Mouse (Mus musculus) spleen, adult 2 months (tissue): Measurements from ENCODE around the gene Rps21. TPM values are rescaled to one million over a fixed set of nuclear protein-coding genes. Genes with fewer than 3 reads are reported as not detected.

ENCODE experiments used
- DNase-seq, 2 experiments: peaks; one replicate each; pipeline versions ENCODE4 v3.0.0 to v3.0.0-alpha.2; 2012 to 2021; ENCODE audit warnings: low spot score in 2 of 2, low read depth in 1 of 2
- H3K27ac ChIP-seq: fragments of 200-500 bp; 2 replicates; pipeline ENCODE4 v1.5.1; 2012; ENCODE audit warnings: low read length, inconsistent platforms; ENCODE audit not compliant: insufficient read depth
- H3K27me3 ChIP-seq: fragments of 200-500 bp; 2 replicates; pipeline ENCODE4 v1.6.1; 2012; ENCODE audit warnings: mild to moderate bottlenecking, moderate library complexity, low read length, inconsistent platforms; ENCODE audit not compliant: control insufficient read depth, insufficient read depth
- H3K36me3 ChIP-seq: fragments of 200-500 bp; 2 replicates; pipeline ENCODE4 v1.6.1; 2012; ENCODE audit warnings: mild to moderate bottlenecking, low read length, inconsistent platforms; ENCODE audit not compliant: control insufficient read depth, insufficient read depth
- H3K4me1 ChIP-seq: fragments of 200-500 bp; 2 replicates; pipeline ENCODE4 v1.6.1; 2011; ENCODE audit warnings: inconsistent platforms; ENCODE audit not compliant: control insufficient read depth, insufficient read depth, insufficient read length
- H3K4me3 ChIP-seq: fragments of 200-500 bp; 2 replicates; pipeline ENCODE4 v1.5.1; 2011; ENCODE audit warnings: mild to moderate bottlenecking, inconsistent platforms; ENCODE audit not compliant: insufficient read depth, insufficient read length; ENCODE audit errors: extremely low read depth
- CTCF ChIP-seq: fragments of 200-500 bp; IDR thresholded peaks from 2 replicates; pipeline ENCODE4 v1.5.1; 2011; ENCODE audit warnings: mild to moderate bottlenecking, inconsistent platforms; ENCODE audit not compliant: insufficient read depth, insufficient read length, insufficient replicate concordance; ENCODE audit errors: extremely low read depth
- POLR2A ChIP-seq: fragments of 200-500 bp; IDR thresholded peaks from 2 replicates; pipeline ENCODE4 v1.6.1; 2011; ENCODE audit warnings: low read depth, low read length, inconsistent platforms
- WGBS: fragments of 180-500 bp; shearing (Covaris S2); methylation state at CpG from one replicate; pipeline ENCODE4 v1.1.7; 2018; 5-methylcytosine and 5-hydroxymethylcytosine counted together
- polyA plus RNA-seq: library from polyadenylated mRNA; depleted of rRNA; stranded (reverse); fragments of >200 nt; gene quantifications from 2 replicates; pipeline ENCODE4 v1.2.3, GENCODE M21; 2012

Gene Rps21
- polyA plus RNA-seq, 1 experiment = 2,793 TPM

DNA sequence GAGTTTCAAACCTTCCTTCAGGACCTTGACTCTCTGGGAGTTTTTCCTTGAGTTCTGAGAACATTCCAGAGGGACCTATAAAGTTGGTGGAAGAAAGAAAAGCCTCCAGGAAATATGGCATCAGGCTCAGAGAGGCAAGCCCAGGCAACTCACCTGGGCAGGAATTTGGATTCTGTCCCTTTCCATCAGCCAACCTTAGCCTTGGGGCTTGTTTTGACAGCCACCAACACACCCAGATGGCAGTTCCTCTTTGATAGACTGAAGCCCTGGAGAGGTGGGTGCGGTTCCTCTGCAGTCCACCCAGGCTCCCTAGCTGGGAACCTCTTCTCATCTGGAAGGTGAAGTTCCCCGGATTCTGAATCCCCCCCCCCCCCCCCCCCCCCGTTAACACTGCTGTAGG is 20.7 kb upstream of the Rps21 start:
- no peak overlapping the region for H3K4me3 ChIP-seq
- no peaks in the 10 kb centered on the region for H3K36me3 ChIP-seq
- 32% methylated on average over 3 of the region's 3 CpGs for WGBS
- no peaks in the 10 kb centered on the region for H3K27me3 ChIP-seq
- TF ChIP-seq POLR2A (no peak), CTCF (no peak)
- H3K4me1 ChIP-seq = no peaks in the 10 kb centered on the region
- H3K27ac ChIP-seq = no peak overlapping the region
- no peak for DNase-seq

DNA sequence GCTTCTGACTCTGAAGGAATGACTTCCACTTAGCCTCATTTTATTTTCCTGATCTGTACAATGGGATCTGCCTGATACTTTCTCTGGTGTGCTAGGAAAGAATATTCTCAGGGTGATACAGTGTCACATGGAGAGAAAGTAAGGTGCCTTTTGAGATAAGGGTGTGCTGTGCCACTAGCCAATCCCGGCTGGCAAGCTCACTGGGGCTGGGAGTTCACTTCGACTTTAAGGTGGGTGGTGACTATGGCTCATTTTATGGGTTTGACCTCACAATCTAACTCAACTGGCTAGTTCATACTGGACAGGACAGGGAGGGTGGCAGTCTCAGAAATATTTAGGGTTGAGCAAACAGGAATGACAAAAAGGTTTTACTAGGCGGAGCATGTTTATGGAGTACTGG is 20.2 kb upstream of the Rps21 start:
- TF ChIP-seq POLR2A (no peak), CTCF (no peak)
- WGBS = 70% methylated on average over 3 of the region's 3 CpGs
- DNase-seq = no peak
- H3K27me3 ChIP-seq = no peaks in the 10 kb centered on the region
- H3K4me1 ChIP-seq = no peaks in the 10 kb centered on the region
- H3K36me3 ChIP-seq = no peaks in the 10 kb centered on the region
- H3K27ac ChIP-seq = no peak overlapping the region
- H3K4me3 ChIP-seq = no peak overlapping the region

DNA sequence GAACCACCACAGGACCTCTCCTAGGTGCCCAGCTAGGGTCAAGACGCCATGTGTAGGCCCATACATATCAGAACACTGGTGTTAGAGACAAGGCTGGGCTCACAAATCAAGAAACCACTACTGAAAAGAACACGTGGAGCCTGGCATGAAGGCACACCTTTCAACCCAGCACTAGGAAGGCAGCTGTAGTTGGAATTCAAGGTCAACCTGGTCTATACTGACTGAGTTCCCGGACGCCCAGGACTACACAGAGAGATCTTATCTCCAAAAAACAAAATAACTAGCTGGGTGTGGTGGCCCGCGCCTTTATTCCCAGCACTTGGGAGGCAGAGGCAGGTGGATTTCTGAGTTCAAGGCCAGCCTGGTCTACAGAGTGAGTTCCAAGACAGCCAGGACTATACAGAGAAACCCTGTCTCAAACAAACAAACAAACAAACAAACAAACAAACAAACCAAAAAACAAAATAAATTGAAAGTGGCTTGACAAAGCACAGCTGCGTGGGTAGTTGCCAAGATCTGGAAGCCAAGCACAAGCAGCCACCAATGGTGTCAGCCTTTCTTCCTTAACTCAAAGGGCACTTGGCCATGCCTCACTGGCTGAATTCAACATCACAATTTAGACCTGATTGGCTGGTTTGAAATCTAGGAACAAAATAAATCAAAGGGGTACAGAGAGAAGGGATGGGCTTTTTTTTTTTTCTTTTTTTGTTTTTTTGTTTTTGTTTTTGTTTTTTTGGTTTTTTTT is 19.4 kb upstream of the Rps21 start:
- Histone ChIP-seq H3K36me3 (no peaks in the 10 kb centered on the region), H3K4me1 (no peaks in the 10 kb centered on the region), H3K4me3 (no peak overlapping the region), H3K27me3 (no peaks in the 10 kb centered on the region), H3K27ac (no peak overlapping the region)
- 85% methylated on average over 7 of the region's 7 CpGs for WGBS
- DNase-seq = no peak
- no peak for TF ChIP-seq CTCF
- no peak for TF ChIP-seq POLR2A

DNA sequence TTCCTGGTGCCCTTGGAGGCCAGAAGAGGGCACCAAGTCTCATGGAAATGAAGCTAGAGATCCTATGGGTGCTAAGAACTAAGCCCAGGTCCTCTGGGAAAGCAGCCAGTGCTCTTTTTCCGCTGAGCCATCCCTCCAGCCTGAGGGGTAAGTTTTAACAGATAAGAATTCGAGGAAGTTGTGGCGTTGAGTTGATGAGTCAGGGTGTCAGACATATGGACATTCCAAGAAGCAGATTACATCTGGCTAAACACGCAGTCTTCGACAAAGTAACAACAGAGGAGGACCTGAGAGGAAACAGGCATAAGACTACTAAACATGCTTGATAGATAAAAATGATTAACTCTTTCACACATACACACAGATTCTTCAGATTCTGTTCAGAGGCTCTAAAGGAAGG is 18.6 kb upstream of the Rps21 start:
- DNase-seq = no peak
- Histone ChIP-seq H3K27me3 (no peaks in the 10 kb centered on the region), H3K27ac (no peak overlapping the region), H3K4me3 (no peak overlapping the region), H3K4me1 (no peaks in the 10 kb centered on the region), H3K36me3 (no peaks in the 10 kb centered on the region)
- 52% methylated on average over 5 of the region's 5 CpGs for WGBS
- TF ChIP-seq CTCF (no peak), POLR2A (no peak)

DNA sequence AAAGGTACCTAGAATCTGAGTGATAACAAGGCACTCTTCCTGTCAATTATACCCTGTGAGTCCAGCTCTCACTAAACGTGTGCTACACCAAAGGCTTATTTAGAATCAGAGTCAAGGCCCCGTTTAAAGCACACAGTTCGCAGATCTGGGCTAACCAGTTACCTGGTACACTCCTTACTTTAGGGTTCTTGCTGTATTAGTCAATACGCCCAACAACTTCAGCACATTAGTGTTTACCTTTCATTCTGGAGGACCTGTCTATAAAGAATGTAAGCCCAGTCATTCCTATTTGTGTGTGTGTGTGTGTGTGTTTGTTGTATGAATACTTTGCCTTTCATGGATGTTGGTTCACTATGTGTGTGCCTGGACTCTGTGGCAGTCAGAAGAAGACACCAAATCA is 14.1 kb upstream of the Rps21 start:
- WGBS = 93% methylated on average over 4 of the region's 4 CpGs
- no peak for TF ChIP-seq CTCF
- TF ChIP-seq POLR2A = no peak
- no peak overlapping the region for H3K27ac ChIP-seq
- H3K36me3 ChIP-seq = no peaks in the 10 kb centered on the region
- no peaks in the 10 kb centered on the region for H3K4me1 ChIP-seq
- H3K27me3 ChIP-seq = no peaks in the 10 kb centered on the region
- no peak overlapping the region for H3K4me3 ChIP-seq
- no peak for DNase-seq

DNA sequence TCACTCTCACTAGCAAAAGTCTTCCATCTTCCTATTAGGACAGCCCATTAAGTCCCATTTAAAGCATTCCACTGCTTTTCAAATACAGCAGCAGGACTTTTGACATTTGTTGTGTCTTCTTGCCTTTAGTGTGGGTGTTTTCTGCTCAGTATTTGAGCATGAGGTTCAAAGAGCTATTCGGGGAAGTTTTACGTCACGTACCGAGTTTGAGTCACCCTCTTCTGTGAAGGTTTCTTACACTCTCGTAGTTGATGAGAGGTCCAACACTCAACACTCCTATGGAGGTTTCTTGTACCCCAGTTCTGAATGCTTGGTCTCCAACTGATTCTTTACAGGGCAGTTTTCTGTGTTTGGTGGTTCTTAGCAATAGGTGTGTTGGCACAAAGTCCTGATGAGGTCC is 9.3 kb upstream of the Rps21 start:
- no peak overlapping the region for H3K27ac ChIP-seq
- DNase-seq = no peak
- WGBS = 88% methylated on average over 5 of the region's 5 CpGs
- H3K36me3 ChIP-seq = no peaks in the 10 kb centered on the region
- H3K4me3 ChIP-seq = no peak overlapping the region
- no peaks in the 10 kb centered on the region for H3K27me3 ChIP-seq
- no peak for TF ChIP-seq POLR2A
- no peak for TF ChIP-seq CTCF
- H3K4me1 ChIP-seq = no peaks in the 10 kb centered on the region

DNA sequence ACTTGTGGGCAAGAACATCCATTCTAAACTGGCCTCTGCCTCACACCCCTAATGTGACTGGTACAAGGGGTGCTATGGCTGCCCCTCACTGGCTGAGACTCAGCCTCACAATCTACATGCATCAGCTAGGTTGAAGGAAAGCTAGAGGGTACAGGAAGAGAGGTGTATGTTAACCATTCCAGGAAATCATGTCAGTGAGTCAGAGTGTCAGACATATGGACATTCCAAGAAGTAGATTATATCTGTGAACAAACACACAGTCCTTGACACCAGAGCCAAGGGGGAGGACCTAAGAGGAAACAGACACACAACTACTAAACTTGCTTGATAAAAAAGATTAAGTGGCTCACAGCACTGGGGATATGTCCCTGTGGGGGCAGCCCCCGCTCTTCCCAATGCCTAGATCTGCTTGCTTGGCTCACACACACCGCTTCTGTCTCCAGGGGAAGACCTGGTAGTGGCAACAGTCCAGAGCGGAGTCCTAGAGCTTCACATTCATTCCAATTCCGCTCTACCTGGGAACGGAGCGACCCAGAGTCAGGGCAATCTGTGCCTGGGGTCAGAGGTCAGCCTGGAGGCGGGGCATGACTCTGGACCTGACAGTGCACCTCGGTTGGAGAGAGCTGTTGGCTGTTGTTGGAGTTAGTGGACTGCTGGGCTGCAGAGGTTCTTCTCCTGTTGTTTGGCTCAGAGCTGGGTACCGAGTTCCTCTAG is 8.1 kb upstream of the Rps21 start:
- Histone ChIP-seq H3K27me3 (no peaks in the 10 kb centered on the region), H3K4me3 (no peak overlapping the region), H3K27ac (no peak overlapping the region), H3K36me3 (no peaks in the 10 kb centered on the region), H3K4me1 (no peaks in the 10 kb centered on the region)
- TF ChIP-seq POLR2A = no peak
- TF ChIP-seq CTCF = no peak
- WGBS = 87% methylated on average over 9 of the region's 9 CpGs
- DNase-seq = no peak
